Mouse (Mus musculus): ENCODE results near the gene Syt2.

DNA sequence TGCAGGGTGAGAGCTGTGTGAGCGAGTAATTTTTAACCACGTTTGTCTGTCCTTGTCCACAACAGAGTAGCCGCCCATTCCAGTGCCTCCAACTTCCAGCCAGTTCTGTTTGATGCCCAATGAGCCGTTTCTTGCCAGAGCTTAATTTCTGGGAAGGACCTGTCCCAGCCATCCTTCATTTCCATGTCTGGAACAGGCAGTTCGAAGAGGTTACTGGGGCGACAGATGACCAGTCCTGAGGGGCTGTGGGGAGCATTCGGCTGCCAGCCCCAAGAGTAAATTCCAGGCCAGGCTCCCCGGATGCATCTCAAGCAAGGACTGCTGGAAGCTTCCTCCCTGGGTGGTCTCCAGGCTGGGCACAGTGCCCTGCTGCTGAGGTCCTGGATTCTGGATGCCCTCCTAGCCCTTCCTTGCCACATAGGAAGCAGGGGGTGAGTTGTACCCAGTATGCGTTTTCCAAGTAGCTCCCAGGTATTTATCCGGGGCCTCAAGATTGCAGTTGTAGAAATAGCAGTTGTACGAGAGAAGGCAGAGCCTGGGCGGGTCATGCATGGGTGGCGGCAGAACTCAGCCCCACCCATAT lies 4.9 kb downstream of the Syt2 start:
- TF ChIP-seq CTCF (conservative IDR thresholded peaks at IDR 0.05; ENCODE audit: insufficient read depth, insufficient read length, low read depth, low read length) (no peak), POLR2A (IDR thresholded peaks at IDR 0.05; ENCODE audit: low read depth, low read length) (no peak)

Measured in kidney, adult 2 months (tissue).